Mouse (Mus musculus): ENCODE results near the gene Otx2.

DNA sequence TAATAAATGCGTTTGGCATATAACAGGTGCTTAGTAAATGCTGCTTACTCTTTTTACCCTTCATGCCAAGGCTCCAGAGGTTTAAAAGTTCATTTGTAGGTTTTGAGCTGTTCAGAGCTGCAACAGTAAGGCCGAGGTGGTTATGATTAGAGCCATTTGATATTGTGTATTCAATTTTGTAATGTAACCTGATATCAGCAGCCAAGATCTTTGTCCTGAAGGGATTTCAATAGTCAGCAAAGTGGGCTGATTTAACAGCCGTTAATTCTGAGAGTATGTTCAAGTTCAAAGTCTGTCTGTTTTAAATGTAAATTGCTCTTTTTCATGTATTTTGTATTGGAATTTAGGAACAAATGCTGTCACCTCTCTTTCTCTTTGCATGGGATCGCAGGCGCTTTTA lies 33.8 kb upstream of the Otx2 start:
- TF ChIP-seq CTCF (IDR thresholded peaks at IDR 0.05; ENCODE audit: low read depth), result no peak
- TF ChIP-seq EP300 (optimal IDR thresholded peaks at IDR 0.05), result no peak
